Mouse (Mus musculus): Measurements from ENCODE around the gene Crlf1. TPM values are rescaled to one million over a fixed set of nuclear protein-coding genes. Genes with fewer than 3 reads are reported as not detected.
A peak's percentile ranks its signal among the peaks of the same experiment; 100 is the strongest.

Gene Crlf1
- polyA plus RNA-seq, 1 experiment from 2014 or later, result 98.7 TPM

- H3K4me2 ChIP-seq (replicated peaks; ENCODE audit: low read depth, low read length), result no peak overlapping the region
- H3K4me1 ChIP-seq (ENCODE audit: insufficient read depth, low read depth, low read length), result peaks cover under 1% of the 10 kb centered on the region; the same call in 1 of the 2 replicates
- ATAC-seq (peak; percentile 62), DNase-seq (ENCODE audit: low spot score) (peak; percentile 21)
- no peaks in the 10 kb centered on the region for H3K27me3 ChIP-seq (replicated peaks; ENCODE audit: insufficient read depth, low read length)
- 76% methylated on average over 16 of the region's 16 CpGs for WGBS
- H3K4me3 ChIP-seq (ENCODE audit: low read depth, low read length), result no peak overlapping the region
- H3K9ac ChIP-seq (replicated peaks; ENCODE audit: low read depth), result no peak overlapping the region
- no peaks in the 10 kb centered on the region for H3K9me3 ChIP-seq (ENCODE audit: low read length)
- TF ChIP-seq CTCF (IDR thresholded peaks at IDR 0.05) (no peak), EP300 (IDR thresholded peaks at IDR 0.05) (peak; percentile 63)
- 0 out of 2 replicates have a peak overlapping the region, but pooled peaks have one; percentile 55 for H3K27ac ChIP-seq (ENCODE audit: low read length)
- no peaks in the 10 kb centered on the region for H3K36me3 ChIP-seq (ENCODE audit: insufficient read depth, low read length)
Measured at GRCm38 (mm10) chr8:70461765-70462515, 31.0 kb upstream of the Crlf1 start.

GRCm38 (mm10) chr8:70462516-70462813, 30.5 kb upstream of the Crlf1 start:
- Histone ChIP-seq H3K4me1 (ENCODE audit: insufficient read depth, low read depth, low read length) (peaks cover 6% of the 10 kb centered on the region; the same call in 1 of the 2 replicates), H3K4me2 (replicated peaks; ENCODE audit: low read depth, low read length) (no peak overlapping the region), H3K9me3 (ENCODE audit: low read length) (no peaks in the 10 kb centered on the region), H3K27ac (ENCODE audit: low read length) (no peak overlapping the region), H3K4me3 (ENCODE audit: low read depth, low read length) (no peak overlapping the region), H3K27me3 (replicated peaks; ENCODE audit: insufficient read depth, low read length) (no peaks in the 10 kb centered on the region), H3K9ac (replicated peaks; ENCODE audit: low read depth) (no peak overlapping the region), H3K36me3 (ENCODE audit: insufficient read depth, low read length) (no peaks in the 10 kb centered on the region)
- no peak for TF ChIP-seq EP300 (IDR thresholded peaks at IDR 0.05)
- 93% methylated on average over 8 of the region's 8 CpGs for WGBS
- ATAC-seq (no peak), DNase-seq (ENCODE audit: low spot score) (no peak)

DNA sequence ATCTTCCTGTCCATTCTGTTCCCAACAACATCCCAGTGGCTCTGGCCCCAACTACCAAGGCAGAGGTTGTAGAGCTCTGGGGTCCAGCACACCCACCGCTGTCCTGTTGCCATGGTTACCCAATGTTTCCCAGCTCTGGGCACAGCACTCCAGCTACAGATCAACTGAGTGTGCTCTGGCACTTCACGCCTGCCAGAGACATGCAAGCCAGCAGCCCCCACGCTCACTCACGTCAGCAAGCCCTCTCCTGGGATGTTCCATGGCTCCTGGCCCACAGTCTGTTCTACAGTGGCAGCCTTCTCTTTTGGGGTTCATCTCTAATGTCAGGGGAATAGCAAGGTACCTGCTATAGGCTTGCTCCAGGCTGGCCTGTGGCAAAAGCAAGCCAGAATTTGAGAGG, 29.7 kb upstream of the Crlf1 start:
- H3K27ac ChIP-seq (ENCODE audit: low read length), result no peak overlapping the region
- H3K9me3 ChIP-seq (ENCODE audit: low read length), result no peaks in the 10 kb centered on the region
- peaks cover 11% of the 10 kb centered on the region; the same call in 1 of the 2 replicates for H3K4me1 ChIP-seq (ENCODE audit: insufficient read depth, low read depth, low read length)
- ATAC-seq, result no peak
- TF ChIP-seq EP300 (IDR thresholded peaks at IDR 0.05), result no peak
- no peak for TF ChIP-seq CTCF (IDR thresholded peaks at IDR 0.05)
- WGBS, result 62% methylated on average over 4 of the region's 4 CpGs
- H3K9ac ChIP-seq (replicated peaks; ENCODE audit: low read depth), result no peak overlapping the region
- H3K4me3 ChIP-seq (ENCODE audit: low read depth, low read length), result no peak overlapping the region
- no peak overlapping the region for H3K4me2 ChIP-seq (replicated peaks; ENCODE audit: low read depth, low read length)
- H3K27me3 ChIP-seq (replicated peaks; ENCODE audit: insufficient read depth, low read length), result no peaks in the 10 kb centered on the region
- no peak for DNase-seq (ENCODE audit: low spot score)
- H3K36me3 ChIP-seq (ENCODE audit: insufficient read depth, low read length), result no peaks in the 10 kb centered on the region

DNA sequence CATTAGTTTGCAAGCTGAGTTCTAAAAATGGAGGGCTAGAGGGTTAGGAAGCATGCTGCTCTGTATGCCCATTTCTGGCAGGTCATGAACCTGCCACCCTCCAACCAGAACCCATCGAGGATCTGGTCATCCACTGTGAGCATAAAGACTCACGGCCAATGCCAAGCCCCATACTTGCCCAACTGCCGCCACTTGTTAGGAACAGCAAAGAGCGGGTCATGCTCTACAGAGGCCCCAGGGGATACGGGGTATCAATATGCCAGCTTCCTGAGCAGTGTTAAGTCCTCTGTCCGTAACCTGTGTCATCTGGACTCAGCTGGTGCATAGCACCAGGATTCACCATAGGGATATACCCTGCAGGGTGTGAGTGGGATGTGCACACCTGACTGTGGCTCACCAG, 28.8 kb upstream of the Crlf1 start:
- Histone ChIP-seq H3K27ac (ENCODE audit: low read length) (no peak overlapping the region), H3K9me3 (ENCODE audit: low read length) (no peaks in the 10 kb centered on the region), H3K27me3 (replicated peaks; ENCODE audit: insufficient read depth, low read length) (no peaks in the 10 kb centered on the region), H3K4me2 (replicated peaks; ENCODE audit: low read depth, low read length) (no peak overlapping the region), H3K4me3 (ENCODE audit: low read depth, low read length) (no peak overlapping the region), H3K36me3 (ENCODE audit: insufficient read depth, low read length) (no peaks in the 10 kb centered on the region), H3K9ac (replicated peaks; ENCODE audit: low read depth) (no peak overlapping the region), H3K4me1 (ENCODE audit: insufficient read depth, low read depth, low read length) (peaks cover 11% of the 10 kb centered on the region; the same call in 1 of the 2 replicates)
- 91% methylated on average over 6 of the region's 6 CpGs for WGBS
- TF ChIP-seq EP300 (IDR thresholded peaks at IDR 0.05) (no peak), CTCF (IDR thresholded peaks at IDR 0.05) (no peak)
- ATAC-seq, result no peak
- DNase-seq (ENCODE audit: low spot score), result no peak

GRCm38 (mm10) chr8:70465701-70466100, 27.3 kb upstream of the Crlf1 start:
- H3K4me1 ChIP-seq (ENCODE audit: insufficient read depth, low read depth, low read length), result peaks cover 18% of the 10 kb centered on the region; the same call in 1 of the 2 replicates
- ATAC-seq (no peak), DNase-seq (ENCODE audit: low spot score) (no peak)
- no peak overlapping the region for H3K9ac ChIP-seq (replicated peaks; ENCODE audit: low read depth)
- no peaks in the 10 kb centered on the region for H3K9me3 ChIP-seq (ENCODE audit: low read length)
- TF ChIP-seq EP300 (IDR thresholded peaks at IDR 0.05) (no peak), CTCF (IDR thresholded peaks at IDR 0.05) (no peak)
- no peak overlapping the region for H3K4me3 ChIP-seq (ENCODE audit: low read depth, low read length)
- no peaks in the 10 kb centered on the region for H3K27me3 ChIP-seq (replicated peaks; ENCODE audit: insufficient read depth, low read length)
- 96% methylated on average over 4 of the region's 4 CpGs for WGBS
- no peaks in the 10 kb centered on the region for H3K36me3 ChIP-seq (ENCODE audit: insufficient read depth, low read length)
- no peak overlapping the region for H3K27ac ChIP-seq (ENCODE audit: low read length)
- no peak overlapping the region for H3K4me2 ChIP-seq (replicated peaks; ENCODE audit: low read depth, low read length)

- H3K4me1 ChIP-seq (ENCODE audit: insufficient read depth, low read depth, low read length), result peaks cover 18% of the 10 kb centered on the region; the same call in 1 of the 2 replicates
- H3K9ac ChIP-seq (replicated peaks; ENCODE audit: low read depth), result no peak overlapping the region
- WGBS, result 77% methylated on average over 4 of the region's 4 CpGs
- H3K36me3 ChIP-seq (ENCODE audit: insufficient read depth, low read length), result no peaks in the 10 kb centered on the region
- TF ChIP-seq EP300 (IDR thresholded peaks at IDR 0.05) (no peak), CTCF (IDR thresholded peaks at IDR 0.05) (no peak)
- H3K9me3 ChIP-seq (ENCODE audit: low read length), result no peaks in the 10 kb centered on the region
- H3K27me3 ChIP-seq (replicated peaks; ENCODE audit: insufficient read depth, low read length), result no peaks in the 10 kb centered on the region
- no peak overlapping the region for H3K27ac ChIP-seq (ENCODE audit: low read length)
- DNase-seq (ENCODE audit: low spot score) (no peak), ATAC-seq (no peak)
- no peak overlapping the region for H3K4me2 ChIP-seq (replicated peaks; ENCODE audit: low read depth, low read length)
- H3K4me3 ChIP-seq (ENCODE audit: low read depth, low read length), result no peak overlapping the region
Measured at GRCm38 (mm10) chr8:70466305-70466704, 26.7 kb upstream of the Crlf1 start.

Measured in lung, postnatal 0 days (tissue).